Mouse (Mus musculus) heart, adult 2 months (tissue): ENCODE results near the gene Tpgs1. TPM values are rescaled to one million over a fixed set of nuclear protein-coding genes. Genes with fewer than 3 reads are reported as not detected.

Experiments used
- DNase-seq, 2 experiments: peaks; one replicate each; pipeline ENCODE4 v3.0.0; 2021
- H3K27ac ChIP-seq: fragments of 200-600 bp; 2 replicates; pipeline ENCODE4 v1.8.1; 2022
- H3K27me3 ChIP-seq: fragments of 200-500 bp; 2 replicates; pipeline ENCODE4 v1.6.1; 2012; ENCODE audit warnings: mild to moderate bottlenecking, low read length, inconsistent platforms, mixed read lengths; ENCODE audit not compliant: control insufficient read depth, insufficient read depth
- H3K36me3 ChIP-seq: fragments of 200-500 bp; 2 replicates; pipeline ENCODE4 v1.6.1; 2012; ENCODE audit warnings: low read length, inconsistent platforms; ENCODE audit not compliant: control insufficient read depth, insufficient read depth
- H3K4me1 ChIP-seq: fragments of 200-500 bp; 2 replicates; pipeline ENCODE4 v1.6.1; 2011; ENCODE audit warnings: low read length; ENCODE audit not compliant: control insufficient read depth, insufficient read depth
- H3K4me3 ChIP-seq: fragments of 200-600 bp; 2 replicates; pipeline ENCODE4 v1.8.1; 2022
- H3K79me2 ChIP-seq: fragments of 200-500 bp; replicated peaks from 2 replicates; pipeline ENCODE4 v1.6.1; 2012; ENCODE audit warnings: mild to moderate bottlenecking, inconsistent platforms, low read length, moderate library complexity, mixed read lengths; ENCODE audit not compliant: control insufficient read depth, insufficient read depth
- H3K9ac ChIP-seq: fragments of 200-500 bp; 2 replicates; pipeline ENCODE4 v1.6.1; 2012; ENCODE audit warnings: low read depth, mild to moderate bottlenecking, control low read depth, inconsistent platforms, low read length, mixed read lengths
- CTCF ChIP-seq: fragments of 200-600 bp; IDR thresholded peaks from 2 replicates; pipeline ENCODE4 v1.8.1; 2022; ENCODE audit warnings: antibody characterized with exemption, mild to moderate bottlenecking, moderate library complexity
- EP300 ChIP-seq: fragments of 200-500 bp; IDR thresholded peaks from 2 replicates; pipeline ENCODE4 v1.6.1; 2011; ENCODE audit warnings: low read depth, low read length, control low read depth; ENCODE audit not compliant: insufficient read depth
- POLR2A ChIP-seq: fragments of 200-500 bp; IDR thresholded peaks from 2 replicates; pipeline ENCODE4 v1.6.1; 2011; ENCODE audit warnings: mild to moderate bottlenecking, low read depth, low read length, control low read depth; ENCODE audit not compliant: insufficient read depth
- WGBS: fragments of 180-500 bp; shearing (Covaris S2); methylation state at CpG from one replicate; pipeline ENCODE4 v1.1.7; 2018; 5-methylcytosine and 5-hydroxymethylcytosine counted together
- intact Hi-C: fragments of 180-260 bp; cut with DNase I; formaldehyde crosslinking; loops from one replicate; pipeline ENCODE4 v1.15.1; 2025
- long read RNA-seq: library from polyadenylated mRNA; stranded (forward); transcript quantifications from one replicate; pipeline ENCODE4 v2.0.0, GENCODE M21; 2021
- polyA plus RNA-seq: library from polyadenylated mRNA; depleted of rRNA; stranded (reverse); fragments of >200 nt; gene quantifications from 2 replicates; pipeline ENCODE4 v1.2.3, GENCODE M21; 2012; rRNA removed
- total RNA-seq, 2 experiments: library from RNA; stranded (reverse); gene quantifications; 2 replicates each; pipeline ENCODE4 v1.2.3; 2021

Tpgs1 gene
- total RNA-seq (10 to 100 TPM; 16.5 to 18.8 TPM), polyA plus RNA-seq (18.0 and 28.1 TPM in 2 replicates)
- long read RNA-seq, transcript Tpgs1-201 (2 exons, 1,143 nt), result major isoform, 30 of 30 reads
- long read RNA-seq, partial matches to known transcripts, result 0 of 30 reads
- long read RNA-seq, other reads (novel, unspliced or antisense), result 0 of 30 reads

DNA sequence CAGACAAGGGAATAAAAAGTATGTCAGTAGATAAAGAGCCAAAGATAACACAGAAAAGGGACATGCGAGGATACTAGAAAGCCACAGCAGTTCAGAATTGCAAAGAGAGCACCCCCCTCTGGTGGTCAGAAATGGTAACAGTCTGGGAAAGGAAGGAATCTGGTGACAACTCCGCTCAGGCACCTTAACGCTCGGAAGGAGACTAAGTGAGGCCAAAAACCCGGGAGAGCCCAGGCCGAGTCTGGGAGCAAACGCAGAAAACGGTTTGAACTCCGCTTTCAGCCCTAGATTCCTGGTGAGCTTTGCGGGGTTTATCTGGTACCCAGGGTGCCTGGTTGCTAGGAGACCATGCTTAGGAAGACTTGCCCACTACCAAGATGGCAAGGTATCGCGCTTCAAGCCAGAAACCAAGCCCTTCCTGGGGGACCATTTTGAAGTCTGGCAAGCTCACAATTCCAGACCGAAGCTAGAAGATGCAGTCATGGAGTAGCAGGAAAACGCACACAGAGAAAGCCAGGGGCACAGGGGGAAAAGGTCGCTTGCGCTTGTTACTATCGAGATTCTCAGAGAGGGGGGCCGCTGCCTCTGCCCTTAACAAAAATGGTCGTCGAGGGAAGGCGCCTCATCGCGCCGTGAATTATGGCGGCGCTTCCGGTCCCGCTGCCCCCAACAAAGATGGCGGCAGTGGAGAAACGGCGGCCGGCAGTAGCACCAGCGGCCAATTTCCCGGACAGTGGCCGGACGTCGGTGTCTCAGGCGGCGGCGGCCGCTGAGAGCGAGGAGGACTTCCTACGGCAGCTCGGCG is at the start of gene Tpgs1:
Gene Tpgs1, plus strand, starts transcription at position 599 of the 805 bp plus-strand sequence.
- DNase-seq, result peak; percentile 93
- H3K4me1 ChIP-seq, result peaks cover 5% of the 10 kb centered on the region; the same call in 1 of the 2 replicates
- peak within 1 kb of the TSS; percentile 78 for H3K9ac ChIP-seq
- no peaks in the 10 kb centered on the region for H3K27me3 ChIP-seq
- H3K79me2 ChIP-seq, result no peaks in the 10 kb centered on the region
- peak within 1 kb of the TSS; percentile 82 for H3K4me3 ChIP-seq
- peak within 1 kb of the TSS; percentile 92 for H3K27ac ChIP-seq
- WGBS, result under 1% methylated on average over 45 of the region's 45 CpGs
- TF ChIP-seq POLR2A (no peak), CTCF (no peak; the same call in 1 of the 2 replicates), EP300 (0 out of 2 replicates have a peak, but pooled peaks have one; percentile 18)
- intact Hi-C loops, result loop anchor here (1.0 to 10.0 kb wide), 3 partner anchors 12 to 914 kb away; partner anchors contain the start of gene Ccdc105
- H3K36me3 ChIP-seq, result no peaks in the 10 kb centered on the region

DNA sequence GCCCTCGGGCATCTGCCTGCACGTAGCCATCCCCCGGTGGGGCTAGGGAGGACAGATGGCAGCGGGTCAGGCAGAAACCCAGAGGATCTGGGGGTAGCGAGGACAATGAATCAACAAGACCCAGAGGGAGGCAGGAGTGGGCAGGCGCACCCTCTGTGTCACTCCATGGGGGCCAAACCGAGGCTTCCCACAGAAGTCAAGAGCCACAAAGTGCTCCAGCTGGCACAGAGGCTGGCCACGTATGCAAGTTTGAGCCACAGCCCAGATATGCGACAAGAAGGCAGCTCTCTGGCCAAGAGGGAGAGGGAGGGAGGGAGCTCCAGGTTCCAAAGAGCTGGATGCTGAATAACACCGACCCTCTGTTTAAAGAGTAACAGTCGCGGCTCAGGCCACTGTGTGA is 45.2 kb upstream of the Tpgs1 start:
- no peak overlapping the region for H3K9ac ChIP-seq
- peak; percentile 48 to 63 for DNase-seq
- H3K4me1 ChIP-seq, result no peaks in the 10 kb centered on the region
- no peak overlapping the region for H3K27ac ChIP-seq
- H3K36me3 ChIP-seq, result no peaks in the 10 kb centered on the region
- no peak overlapping the region for H3K4me3 ChIP-seq
- TF ChIP-seq CTCF (no peak), POLR2A (no peak), EP300 (no peak)
- 55% methylated on average over 12 of the region's 12 CpGs for WGBS
- intact Hi-C loops, result no loop called here
- no peaks in the 10 kb centered on the region for H3K79me2 ChIP-seq
- no peaks in the 10 kb centered on the region for H3K27me3 ChIP-seq

GRCm38 (mm10) chr10:79625398-79625797 is 43.8 kb upstream of the Tpgs1 start:
- no peaks in the 10 kb centered on the region for H3K4me1 ChIP-seq
- no peaks in the 10 kb centered on the region for H3K36me3 ChIP-seq
- H3K9ac ChIP-seq, result no peak overlapping the region
- TF ChIP-seq CTCF, result no peak
- TF ChIP-seq EP300, result no peak
- no peak for TF ChIP-seq POLR2A
- intact Hi-C loops, result no loop called here
- 77% methylated on average over 9 of the region's 9 CpGs for WGBS
- H3K79me2 ChIP-seq, result no peaks in the 10 kb centered on the region
- no peak for DNase-seq
- H3K27ac ChIP-seq, result no peak overlapping the region
- no peaks in the 10 kb centered on the region for H3K27me3 ChIP-seq
- H3K4me3 ChIP-seq, result no peak overlapping the region

DNA sequence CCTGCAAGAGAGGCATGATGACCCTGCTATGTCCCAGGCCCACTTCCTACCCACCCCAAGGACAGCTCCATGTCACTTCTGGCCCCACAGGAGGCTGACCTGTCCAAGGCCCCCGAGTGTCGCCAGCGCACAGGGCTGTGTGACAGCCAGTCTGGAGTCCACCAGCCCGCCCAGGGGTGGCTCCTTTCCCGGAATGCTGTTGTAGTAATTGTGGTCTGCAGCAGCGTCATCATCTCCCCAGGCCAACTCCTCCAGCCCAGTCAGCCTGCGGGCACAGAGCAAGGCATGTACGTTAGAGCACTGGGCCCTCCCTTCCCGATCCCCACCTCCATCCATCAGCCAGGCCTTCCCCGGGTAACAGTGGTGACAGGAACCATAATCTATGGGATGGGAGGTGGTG is 43.0 kb upstream of the Tpgs1 start:
- Histone ChIP-seq H3K27ac (no peak overlapping the region), H3K4me3 (no peak overlapping the region), H3K4me1 (no peaks in the 10 kb centered on the region), H3K36me3 (no peaks in the 10 kb centered on the region), H3K79me2 (no peaks in the 10 kb centered on the region), H3K9ac (no peak overlapping the region), H3K27me3 (no peaks in the 10 kb centered on the region)
- TF ChIP-seq POLR2A (no peak), EP300 (no peak), CTCF (no peak)
- 81% methylated on average over 10 of the region's 10 CpGs for WGBS
- intact Hi-C loops, result no loop called here
- DNase-seq, result no peak

- Histone ChIP-seq H3K79me2 (no peaks in the 10 kb centered on the region), H3K4me3 (no peak overlapping the region), H3K36me3 (no peaks in the 10 kb centered on the region), H3K27ac (no peak overlapping the region), H3K27me3 (no peaks in the 10 kb centered on the region), H3K4me1 (no peaks in the 10 kb centered on the region), H3K9ac (no peak overlapping the region)
- TF ChIP-seq CTCF, result no peak
- intact Hi-C loops, result no loop called here
- DNase-seq, result no peak
- WGBS, result 82% methylated on average over 5 of the region's 5 CpGs
These were observed 40.8 kb upstream of the Tpgs1 start for GRCm38 (mm10) chr10:79628377-79628776.

DNA sequence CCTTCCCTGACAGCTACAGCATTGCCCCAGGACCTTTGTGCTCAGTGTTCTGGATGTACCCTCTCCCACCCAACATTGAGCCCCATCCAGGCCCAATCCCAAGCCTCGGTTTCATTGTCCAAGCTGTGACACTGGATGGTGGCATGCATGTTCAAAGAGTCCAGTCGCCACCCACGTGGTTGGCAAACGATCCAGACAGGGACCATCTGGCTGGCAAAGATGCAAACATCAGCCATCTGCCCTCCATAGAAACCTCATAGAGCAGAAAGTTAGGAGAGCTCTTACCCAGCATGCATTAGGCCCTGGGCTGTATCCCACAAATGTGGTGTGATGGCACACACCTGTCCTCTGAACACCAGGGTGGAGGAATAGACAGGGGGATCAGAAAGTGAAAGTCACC is 37.7 kb upstream of the Tpgs1 start:
- Histone ChIP-seq H3K79me2 (no peaks in the 10 kb centered on the region), H3K9ac (no peak overlapping the region), H3K27ac (no peak overlapping the region), H3K4me3 (no peak overlapping the region), H3K36me3 (no peaks in the 10 kb centered on the region), H3K27me3 (no peaks in the 10 kb centered on the region), H3K4me1 (peaks cover 1% of the 10 kb centered on the region; the same call in 1 of the 2 replicates)
- intact Hi-C loops, result no loop called here
- DNase-seq, result no peak
- 82% methylated on average over 4 of the region's 4 CpGs for WGBS
- TF ChIP-seq EP300, result no peak
- TF ChIP-seq CTCF, result no peak
- TF ChIP-seq POLR2A, result no peak
